Mouse (Mus musculus): ENCODE results near the gene Olfr828.

The Olfr828 gene

DNA sequence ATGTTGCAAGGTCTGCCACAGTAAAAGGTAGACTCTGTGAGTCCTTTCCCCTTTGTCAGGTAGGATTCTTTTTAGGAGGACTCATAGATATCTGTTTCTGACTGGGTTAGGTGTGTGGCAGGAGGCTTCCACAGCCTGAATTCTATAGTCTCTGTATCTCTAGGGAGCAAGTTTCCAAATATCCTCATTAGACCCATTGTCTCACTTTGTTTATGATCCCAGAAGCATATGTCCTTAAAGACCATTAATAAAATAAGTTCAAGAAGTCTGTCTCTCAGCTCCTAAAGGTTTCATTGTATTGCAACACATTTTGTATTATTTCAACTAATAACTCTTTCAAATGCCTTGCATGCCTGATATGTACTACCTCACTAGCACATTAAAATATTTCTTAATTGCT lies at the start of gene Olfr828:
Gene Olfr828, minus strand, starts transcription at position 101 of the 400 bp plus-strand sequence.
- DNase-seq (ENCODE audit: low read depth, low spot score), result no peak

GRCm38 (mm10) chr9:18854633-18855032 lies 35.3 kb upstream of the Olfr828 start, which contains the start of gene Olfr829:
Gene Olfr829, plus strand, starts transcription at chr9:18854933.
- DNase-seq (ENCODE audit: low read depth, low spot score), result no peak

DNA sequence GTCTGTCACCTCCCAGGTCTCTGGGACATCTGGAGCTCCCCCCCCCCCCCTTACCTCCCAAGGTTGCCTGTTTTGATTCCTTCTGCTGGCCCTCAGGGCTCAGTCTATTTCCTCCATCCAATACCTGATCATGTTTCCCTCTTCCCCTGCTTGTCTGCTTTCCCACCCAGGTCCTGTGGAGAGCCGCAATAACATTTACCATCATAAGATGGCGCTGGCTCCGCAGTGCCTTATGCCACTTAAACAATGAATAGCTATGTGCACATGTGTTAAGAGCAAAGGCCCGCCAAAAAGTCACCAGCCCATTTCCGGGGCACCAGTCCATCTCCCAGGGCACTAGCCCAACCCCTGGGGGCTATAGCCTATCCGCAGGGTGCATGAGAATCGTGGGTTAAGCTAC lies 34.0 kb downstream of the Olfr828 start:
- DNase-seq (ENCODE audit: low read depth, low spot score), result no peak

DNA sequence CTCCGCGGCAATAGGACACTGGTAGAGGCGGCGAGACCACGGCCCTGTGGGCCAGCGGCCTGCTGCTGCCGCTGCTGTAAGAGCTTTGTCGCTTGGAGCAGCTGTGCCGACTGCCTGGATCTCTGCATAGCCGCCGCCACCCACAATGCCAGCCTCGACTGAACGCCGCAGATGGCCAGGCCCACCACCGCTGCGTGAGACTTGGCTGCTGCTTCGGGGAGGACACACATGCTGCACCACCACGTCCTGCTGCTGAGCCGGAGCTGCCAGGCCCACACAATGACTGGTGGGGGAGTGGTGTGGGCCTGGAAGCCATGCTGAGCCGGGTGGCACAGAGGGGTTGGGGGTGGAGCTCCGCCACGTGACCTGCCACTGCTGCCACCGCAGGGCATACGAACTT lies 39.9 kb downstream of the Olfr828 start:
- DNase-seq (ENCODE audit: low read depth, low spot score), result no peak

- no peak for DNase-seq (ENCODE audit: low read depth, low spot score)
Observed at GRCm38 (mm10) chr9:18778981-18779380, 40.3 kb downstream of the Olfr828 start.

All from embryo, embryonic 11.5 days (tissue).